Mouse (Mus musculus) yolk sac, embryonic 10.5 days (tissue): ENCODE measurements at regions not wholly inside any gene's neighbourhood (a gene's known extent, or its start where the extent isn't known, plus 50 kb on each side); places are given as distances from the start of the nearest gene placed in this dataset.
A peak's percentile ranks its signal among the peaks of the same experiment; 100 is the strongest.

Experiments
- DNase-seq: peaks from one replicate; pipeline ENCODE4 v3.0.0-alpha.2; 2017; ENCODE audit warnings: low spot score

- DNase-seq = no peak
Measured at GRCm38 (mm10) chr3:107826241-107826760, 50.7 kb upstream of the Eps8l3 start.

- no peak for DNase-seq
Measured at GRCm38 (mm10) chr3:107825468-107825867, 51.6 kb upstream of the Eps8l3 start.

- no peak for DNase-seq
Measured at GRCm38 (mm10) chr3:107824378-107824777, 52.7 kb upstream of the Eps8l3 start.

DNA sequence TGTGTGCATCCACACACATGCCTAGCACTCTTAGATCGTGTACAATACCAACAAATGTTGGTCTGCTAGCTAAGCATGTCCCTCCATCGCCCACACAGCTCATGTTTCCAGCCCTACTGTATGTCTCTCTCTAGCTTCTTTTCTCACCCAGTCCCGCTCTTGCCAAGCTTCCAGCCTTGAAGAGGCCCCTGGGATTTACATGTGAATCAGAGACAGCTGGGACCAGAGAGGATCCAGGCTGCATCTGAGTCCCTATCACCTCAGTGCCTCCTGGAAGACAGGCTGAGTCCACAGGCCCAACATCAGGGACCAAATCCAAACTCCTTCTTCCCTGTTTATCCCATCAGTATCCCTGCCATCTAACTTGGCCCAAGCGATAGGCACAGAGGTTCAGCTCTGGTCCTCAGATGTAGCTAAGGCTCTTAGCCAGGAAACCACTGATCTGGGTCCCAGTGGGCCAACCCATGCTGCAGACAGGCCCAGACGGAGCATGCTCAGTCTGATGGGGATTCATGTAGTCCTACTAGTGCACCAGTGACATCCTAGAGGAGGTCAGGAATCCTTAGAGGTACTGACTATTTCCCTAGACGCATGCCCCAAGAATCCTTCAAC is 53.3 kb upstream of the Eps8l3 start:
- DNase-seq = no peak

- DNase-seq = no peak
Measured at GRCm38 (mm10) chr3:107823177-107823576, 53.9 kb upstream of the Eps8l3 start.

GRCm38 (mm10) chr3:107822499-107822898 is 54.5 kb upstream of the Eps8l3 start:
- no peak for DNase-seq

- no peak for DNase-seq
Measured at GRCm38 (mm10) chr3:107821952-107822351, 55.1 kb upstream of the Eps8l3 start.

DNA sequence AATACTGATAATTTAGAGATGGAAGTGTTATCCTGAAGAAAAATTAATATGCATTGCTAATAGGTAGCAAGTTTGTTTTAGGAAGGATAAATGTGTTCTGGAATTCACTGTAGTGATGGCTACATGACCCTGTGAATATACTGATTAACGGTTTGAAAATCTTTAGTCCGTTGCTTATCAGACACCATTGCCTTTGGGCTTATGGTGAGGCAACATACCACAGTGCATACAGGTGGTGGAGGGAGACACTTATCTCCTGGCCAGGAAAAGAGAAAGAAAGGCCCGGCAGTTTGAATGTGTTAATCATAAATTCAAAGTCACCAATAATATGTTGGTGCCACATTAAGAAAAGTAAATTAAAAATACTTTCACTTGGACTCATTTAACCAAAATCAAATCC is 57.4 kb upstream of the Eps8l3 start:
- no peak for DNase-seq

- peak; percentile 15 for DNase-seq
Measured at GRCm38 (mm10) chr3:107818616-107819495, 58.2 kb upstream of the Eps8l3 start.

GRCm38 (mm10) chr3:107816031-107816430 is 55.8 kb upstream of the Csf1 start:
- DNase-seq = no peak

DNA sequence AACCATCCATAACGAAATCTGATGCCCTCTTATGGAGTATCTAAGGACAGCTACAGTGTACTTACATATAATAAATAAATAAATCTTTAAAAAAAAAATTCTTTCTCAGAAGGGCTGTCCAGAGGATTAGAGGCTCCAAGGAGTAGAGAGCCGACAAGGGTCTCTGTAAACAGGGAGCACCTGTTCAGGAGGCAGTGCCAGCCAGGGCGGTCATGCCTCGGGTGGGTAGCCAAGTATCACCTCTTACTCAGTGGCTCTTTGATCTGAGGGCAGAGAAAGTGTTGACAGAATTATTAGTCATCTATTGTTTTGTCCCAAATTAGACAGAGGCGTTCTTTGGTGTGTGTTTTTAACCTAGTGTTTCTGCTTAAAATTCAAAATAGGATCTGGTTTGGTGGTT is 54.0 kb upstream of the Csf1 start:
- DNase-seq = no peak

- no peak for DNase-seq
Measured at GRCm38 (mm10) chr3:107812885-107813284, 52.6 kb upstream of the Csf1 start.

GRCm38 (mm10) chr3:107812341-107812740 is 52.1 kb upstream of the Csf1 start:
- DNase-seq = no peak

DNA sequence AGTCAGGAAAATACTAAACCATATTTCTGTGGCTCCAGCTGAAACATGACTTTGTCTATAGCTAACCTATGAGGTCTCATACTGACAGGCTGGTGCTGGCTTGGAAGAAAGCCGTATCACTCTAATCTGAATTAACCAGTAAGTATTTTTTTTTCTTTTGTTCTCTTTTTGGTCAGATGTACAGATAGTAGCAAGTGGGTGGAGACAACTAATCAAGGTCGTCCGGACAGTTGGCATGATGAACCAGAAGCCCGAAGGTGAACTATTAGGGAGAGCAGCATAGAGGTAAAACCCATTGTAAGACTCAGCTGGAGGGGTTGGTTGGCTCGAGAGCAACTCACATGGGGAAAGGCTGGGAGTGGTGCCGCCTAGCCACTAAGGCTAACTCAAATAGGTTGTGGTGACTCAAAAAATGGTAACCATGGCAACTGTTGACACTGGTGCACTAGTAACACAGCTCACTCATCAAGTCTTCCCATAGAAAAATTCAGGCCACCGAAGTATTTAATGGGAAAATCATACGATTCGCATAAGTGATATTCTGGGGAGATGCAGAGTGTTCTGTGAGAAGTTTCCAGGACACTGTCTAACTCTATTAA is 50.3 kb upstream of the Csf1 start:
- DNase-seq = no peak
